Mouse (Mus musculus) right cerebral cortex, postnatal 36 days (tissue): Measurements from ENCODE around the gene Erich3.
"Not testable (repeated sequence)": the region's sequence is repeated elsewhere in the genome, so short reads cannot be mapped to it uniquely, and the experiment has no call there.

Experiments used
- DNase-seq, 2 experiments: peaks; one replicate each; pipeline ENCODE4 v3.0.0; 2022; ENCODE audit warnings: low spot score in 2 of 2, mixed read lengths in 1 of 2

The Erich3 gene

GRCm38 (mm10) chr3:154663545-154663944 is at the start of gene Erich3:
Erich3 (plus strand) TSS chr3:154663859.
- DNase-seq, result no peak

- no peak for DNase-seq
Measured at GRCm38 (mm10) chr3:154614771-154615170, 48.9 kb upstream of the Erich3 start.

DNA sequence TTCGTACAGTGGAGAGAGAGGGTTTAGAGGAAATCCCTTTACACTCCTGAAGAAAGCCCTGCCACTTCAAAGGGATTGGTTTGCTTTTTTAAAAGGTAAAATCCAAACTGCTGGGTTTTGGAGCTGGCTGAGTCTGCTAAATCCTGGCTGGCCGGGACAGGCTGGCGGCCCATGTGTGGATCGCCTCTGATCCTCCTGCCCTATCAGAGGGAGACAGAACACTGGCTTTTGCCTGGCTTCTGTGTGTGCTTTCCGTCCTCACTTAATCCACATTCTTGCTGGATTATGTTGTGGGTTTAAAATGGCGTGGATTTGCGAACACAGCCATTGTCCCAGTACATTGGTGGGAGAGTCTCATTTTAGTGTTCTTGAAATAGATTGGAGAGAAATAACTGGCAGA is 48.4 kb upstream of the Erich3 start:
- DNase-seq, result no peak

DNA sequence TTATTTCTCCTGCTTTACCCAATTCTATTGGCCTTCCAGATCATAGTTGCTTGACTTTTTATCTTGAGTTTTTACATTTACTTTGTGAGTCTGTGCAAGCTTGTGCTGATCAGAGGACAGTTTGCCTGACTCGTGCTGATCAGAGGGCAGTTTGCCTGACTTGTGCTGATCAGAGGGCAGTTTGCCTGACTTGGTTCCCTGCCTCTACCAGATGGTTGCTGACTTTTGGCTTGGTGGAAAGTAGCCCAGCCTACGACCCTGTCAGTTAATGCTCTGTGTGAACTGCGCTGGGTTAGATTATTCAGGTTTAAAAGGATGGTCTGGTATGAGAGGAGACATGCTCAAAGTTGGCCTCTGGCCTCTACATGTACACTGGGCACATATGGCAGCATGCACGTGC is 47.6 kb upstream of the Erich3 start:
- no peak for DNase-seq

DNA sequence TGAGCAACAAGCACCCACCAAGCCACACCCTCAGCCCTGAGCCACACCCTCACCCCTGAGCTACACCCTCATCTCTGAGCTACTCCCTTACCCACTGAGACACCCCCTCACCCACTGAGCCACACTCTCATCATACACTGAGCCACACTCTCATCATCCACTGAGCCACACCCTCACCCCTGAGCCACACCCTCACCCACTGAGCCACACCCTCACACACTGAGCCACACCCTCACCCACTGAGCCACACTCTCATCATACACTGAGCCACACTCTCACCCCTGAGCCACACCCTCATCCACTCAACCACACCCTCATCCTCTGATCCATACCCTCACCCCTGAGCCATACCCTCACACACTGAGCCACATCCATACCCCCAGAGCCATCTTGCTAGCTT is 35.4 kb upstream of the Erich3 start:
- no peak for DNase-seq

DNA sequence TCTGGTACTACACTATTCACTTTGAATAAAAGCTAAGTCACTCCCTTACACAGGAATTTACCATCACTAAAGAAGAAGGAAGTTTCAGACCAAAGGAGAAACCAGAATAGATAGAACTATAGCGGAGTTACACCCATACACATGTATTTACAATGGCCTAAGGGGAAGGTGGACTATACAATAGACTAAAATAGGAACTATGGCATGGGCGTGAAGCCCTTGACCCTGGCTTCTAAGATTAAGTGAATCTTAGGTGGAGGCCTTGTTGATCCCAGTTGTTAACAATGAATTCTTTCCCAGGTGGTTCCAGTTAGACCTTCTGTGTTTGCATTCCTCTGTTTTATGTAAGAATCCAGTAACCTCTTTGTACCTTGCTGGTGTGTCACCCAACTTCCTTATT is 32.4 kb upstream of the Erich3 start:
- DNase-seq, result not testable (repeated sequence)

- DNase-seq, result no peak
Measured at GRCm38 (mm10) chr3:154633091-154633490, 30.6 kb upstream of the Erich3 start.

DNA sequence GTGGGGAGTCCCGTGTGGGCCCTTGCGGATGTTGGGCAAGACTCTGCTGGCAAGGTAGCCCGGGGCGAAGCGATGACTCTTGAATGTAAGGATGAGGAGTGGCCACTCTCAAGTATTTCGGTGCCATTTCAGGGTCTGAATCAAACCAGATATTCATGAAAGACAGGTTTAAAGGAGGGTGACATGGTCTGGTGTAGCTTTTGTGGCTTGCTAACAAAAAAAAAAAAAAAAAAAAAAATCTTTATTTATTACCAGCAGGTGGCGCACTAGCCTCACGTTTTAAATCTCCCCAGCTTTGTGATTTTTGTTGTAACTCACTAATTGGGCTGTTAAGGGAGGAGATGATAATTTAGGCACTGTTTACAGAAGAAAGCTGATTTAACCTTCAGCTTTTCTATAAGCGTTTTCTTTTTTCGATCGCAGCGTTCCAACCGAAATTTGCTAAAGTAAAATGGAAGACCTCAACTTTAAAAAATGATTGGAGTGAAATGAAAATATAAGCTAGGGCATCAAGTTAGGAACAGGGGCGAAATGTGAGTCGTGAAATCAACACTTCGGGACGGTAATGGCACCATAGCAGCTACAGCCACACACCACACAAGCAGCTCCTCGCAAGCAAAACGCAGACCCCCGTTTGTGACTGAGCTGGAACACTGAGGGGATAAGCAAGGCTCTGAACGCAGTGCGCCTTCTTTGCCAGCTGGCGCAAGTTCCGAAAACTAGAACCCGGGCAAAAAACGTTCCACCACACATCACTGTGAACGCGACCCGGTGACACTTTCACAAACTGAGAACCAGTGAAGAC is 16.8 kb upstream of the Erich3 start:
- no peak for DNase-seq

DNA sequence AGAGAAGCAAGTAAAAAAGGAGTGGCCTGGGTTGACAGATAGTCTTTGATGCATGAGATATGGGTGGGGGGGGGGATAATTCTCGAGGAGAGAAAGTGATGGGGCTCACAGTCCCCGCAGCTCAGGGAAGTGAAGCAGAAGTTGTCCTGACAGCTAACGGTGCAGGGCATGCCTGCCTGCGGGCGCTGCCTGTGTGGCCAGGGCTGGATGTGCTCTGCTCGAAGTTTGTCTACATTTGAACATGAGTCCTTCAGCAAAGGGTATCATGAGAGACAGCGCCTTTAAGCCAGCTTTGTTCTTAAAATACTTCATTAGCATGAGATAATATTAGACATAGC is 16.2 kb upstream of the Erich3 start:
- no peak for DNase-seq

DNA sequence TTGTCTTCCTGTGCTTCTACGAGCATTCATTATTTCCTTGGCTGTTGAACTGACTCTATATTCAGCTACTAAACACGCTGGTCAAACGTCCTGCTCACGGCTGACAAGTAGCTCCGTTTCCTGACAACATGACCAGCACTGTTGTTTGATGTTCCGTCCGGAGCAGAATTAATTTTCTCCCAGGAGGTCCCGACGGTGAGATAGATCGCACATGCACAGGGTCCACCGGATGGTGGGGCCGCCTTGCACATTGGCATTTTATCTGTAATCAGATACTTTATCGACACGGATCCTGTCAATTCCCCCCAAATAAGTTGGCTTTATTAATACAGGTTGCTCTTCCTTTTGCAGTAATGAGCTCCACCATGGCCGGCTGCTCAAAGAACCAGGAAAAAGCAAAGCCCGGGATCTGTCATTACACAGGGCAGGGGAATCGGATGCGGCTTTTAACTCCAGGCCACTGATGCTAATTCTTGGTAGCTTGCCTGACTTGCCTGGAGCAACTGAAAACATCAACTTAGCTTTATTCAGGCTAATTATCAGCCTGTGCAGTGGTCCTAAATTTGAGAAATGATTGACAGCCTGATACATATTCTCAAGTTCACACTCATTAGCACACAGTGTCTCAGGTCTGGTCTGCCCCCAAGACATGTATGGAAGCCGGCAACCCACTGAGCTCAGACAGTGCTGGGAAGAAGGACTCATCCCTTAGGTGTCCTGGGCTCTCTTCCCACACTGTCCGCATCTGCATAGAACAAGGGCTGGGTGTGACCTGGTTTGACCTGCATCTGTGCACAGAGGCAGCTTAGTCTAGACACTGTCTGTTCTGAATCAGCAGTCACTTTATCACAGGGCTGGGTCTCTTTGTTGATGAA is 14.0 kb upstream of the Erich3 start:
- no peak for DNase-seq

DNA sequence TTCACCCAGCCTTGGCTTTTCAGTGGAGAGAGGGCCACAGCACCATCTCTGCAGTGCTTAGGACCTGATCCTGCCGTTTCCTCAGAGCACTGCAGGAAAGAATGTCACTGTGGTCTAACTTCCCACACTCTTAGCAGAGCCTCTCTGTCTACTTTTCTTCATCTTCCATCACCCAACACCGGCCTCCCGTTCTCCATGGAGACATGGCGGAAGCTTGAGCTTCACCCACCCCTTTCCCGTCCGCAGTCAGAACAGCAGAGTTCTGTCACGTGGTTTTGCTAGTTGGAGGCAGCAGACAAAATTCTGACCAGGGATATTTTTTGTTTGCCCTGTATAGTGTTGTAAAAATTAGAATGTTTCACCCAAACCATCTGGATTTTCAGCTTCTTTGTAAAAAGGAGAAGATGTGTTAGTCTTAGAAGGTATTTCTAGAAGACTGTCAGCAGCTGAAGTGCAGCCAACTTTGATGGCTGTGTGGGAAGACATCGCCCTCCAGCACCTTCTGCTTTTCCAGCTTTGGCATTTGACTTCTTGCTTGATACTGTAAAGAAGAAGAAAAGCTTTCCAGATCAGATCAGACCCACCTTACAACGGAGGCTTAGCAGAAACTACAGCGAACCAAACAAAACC is 12.4 kb upstream of the Erich3 start:
- DNase-seq, result peak; percentile 58 to 70

DNA sequence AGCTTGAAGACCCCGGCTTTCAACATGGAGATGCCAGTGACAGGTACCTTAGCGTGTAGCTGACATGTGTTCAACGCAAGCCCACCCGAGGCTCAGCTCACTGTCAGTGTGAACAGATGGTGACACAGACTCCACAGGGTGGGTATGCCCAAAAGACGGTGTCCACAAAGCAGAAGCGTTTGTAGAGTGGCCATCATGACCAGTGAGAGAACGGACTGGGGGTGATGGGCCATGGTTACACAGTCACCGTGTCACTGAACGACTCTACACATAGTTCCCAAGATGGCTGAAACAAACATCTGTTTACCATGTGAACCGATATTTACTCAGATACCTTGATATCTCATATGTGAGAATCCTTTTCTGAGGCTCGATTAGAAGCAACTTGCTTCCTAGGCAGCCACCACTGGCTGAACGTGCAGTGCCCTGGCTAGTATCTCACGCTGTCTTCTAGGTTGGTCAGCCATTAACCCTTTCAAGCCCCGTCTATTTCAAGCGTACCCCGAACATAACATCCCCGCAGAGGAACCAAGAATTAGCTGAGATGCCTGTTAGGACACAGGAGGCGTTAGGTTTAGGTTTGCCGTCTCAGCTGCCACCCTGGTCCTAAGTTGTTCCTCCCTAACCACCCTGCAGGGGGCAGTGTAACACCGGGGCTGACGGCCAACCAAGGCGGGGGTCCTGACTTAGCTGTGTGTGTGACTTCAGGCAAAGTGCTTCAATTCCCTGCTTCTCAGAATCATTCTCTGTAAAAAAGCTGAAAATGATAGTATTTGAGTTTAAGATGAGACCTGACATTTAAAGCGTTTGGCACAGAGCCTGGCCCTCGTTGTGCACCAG is 10.9 kb upstream of the Erich3 start:
- DNase-seq, result peak in 1 of 2 experiments; percentile 53

DNA sequence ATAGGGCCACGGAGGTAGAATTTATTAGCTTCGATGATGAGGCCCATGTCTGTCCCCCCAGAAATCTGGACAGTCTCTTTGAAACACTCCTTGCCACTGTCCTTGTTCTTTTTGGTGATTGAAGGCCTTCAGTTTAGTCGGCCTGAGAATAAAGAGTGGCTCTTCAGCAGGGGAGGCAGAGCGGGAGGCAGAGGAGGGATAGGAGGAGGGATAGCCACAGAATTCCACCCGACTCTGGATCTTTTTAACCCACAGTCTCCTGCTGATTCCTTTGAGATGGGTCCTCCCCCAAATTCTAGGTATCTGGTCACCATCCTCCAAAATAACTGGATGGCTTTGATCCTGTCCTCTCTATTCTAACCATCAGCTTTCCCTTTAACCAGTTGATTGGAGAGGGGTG is 10.2 kb upstream of the Erich3 start:
- no peak for DNase-seq

GRCm38 (mm10) chr3:154654284-154654683 is 9.4 kb upstream of the Erich3 start:
- DNase-seq, result no peak

GRCm38 (mm10) chr3:154654901-154655300 is 8.8 kb upstream of the Erich3 start:
- no peak for DNase-seq

DNA sequence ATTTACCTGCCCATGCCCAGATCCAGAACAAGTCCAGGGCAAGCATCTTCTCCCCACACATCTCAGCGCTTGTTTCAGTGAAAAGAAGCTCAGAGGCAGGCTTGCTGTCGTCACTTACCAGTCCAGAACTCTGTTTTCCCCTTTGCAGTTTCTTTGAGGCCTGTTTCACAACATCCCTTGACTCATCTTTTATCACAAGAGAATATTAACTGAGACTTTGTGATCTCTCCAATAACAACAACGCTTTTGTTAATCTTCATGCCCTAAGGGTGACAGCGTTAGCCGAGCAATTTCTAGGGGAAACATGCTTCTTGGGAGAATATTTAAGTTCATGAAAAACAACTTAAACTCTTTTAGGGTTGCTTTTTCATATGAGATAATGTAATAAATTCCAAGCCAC is 7.9 kb upstream of the Erich3 start:
- no peak for DNase-seq

DNA sequence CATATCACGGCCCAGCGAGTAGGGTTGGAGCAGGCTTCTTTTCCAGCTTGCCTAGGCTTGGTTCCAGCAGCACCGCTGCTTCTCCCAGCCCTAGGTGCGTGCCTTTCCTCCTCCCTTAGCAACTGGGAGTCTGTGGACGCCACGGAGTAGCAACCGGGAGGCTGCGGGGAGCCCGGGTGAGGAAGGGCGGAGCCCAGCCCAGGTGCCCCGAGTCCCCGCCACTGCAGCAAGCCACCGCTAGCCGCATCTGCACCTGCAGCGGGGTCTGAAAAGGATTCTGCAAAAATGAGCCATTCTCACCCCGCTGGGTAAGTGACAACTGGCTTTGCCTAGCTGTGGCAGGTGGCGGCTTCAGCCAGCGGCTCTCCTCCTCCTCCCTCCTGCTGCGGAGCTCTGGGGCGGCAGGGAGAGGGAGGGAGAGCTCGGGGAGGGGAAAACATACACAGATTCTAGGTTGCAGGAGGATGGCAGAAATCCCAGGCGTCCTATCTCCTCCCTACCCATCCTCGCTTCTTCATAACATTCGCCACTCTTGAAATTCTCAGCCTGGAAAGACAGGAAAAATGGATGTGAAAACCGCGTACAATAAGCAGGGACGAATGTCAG is 420 bp downstream of the Erich3 start:
- DNase-seq, result peak; percentile 68 to 76

DNA sequence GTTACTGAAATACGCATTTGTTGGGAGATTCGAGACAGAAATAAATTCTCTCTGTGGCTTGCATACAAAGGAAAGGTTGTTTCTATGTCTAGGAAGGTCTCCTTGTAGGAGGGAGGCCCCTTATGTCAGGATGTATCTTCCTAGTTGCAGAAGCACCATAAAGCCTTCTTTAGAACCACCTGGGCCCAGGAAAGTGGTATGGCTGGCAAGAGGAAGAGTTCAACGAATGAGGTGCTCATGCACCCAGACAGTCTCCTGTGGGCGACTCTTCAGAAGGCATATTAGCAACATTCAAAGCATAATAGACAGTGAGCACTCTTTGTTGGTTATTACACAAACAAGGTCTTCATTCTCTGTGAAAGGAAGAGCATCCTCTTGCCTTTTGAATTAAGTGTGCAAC is 977 bp downstream of the Erich3 start:
- DNase-seq, result no peak

- DNase-seq, result no peak
Measured at GRCm38 (mm10) chr3:154668485-154668884, 4.8 kb downstream of the Erich3 start.

DNA sequence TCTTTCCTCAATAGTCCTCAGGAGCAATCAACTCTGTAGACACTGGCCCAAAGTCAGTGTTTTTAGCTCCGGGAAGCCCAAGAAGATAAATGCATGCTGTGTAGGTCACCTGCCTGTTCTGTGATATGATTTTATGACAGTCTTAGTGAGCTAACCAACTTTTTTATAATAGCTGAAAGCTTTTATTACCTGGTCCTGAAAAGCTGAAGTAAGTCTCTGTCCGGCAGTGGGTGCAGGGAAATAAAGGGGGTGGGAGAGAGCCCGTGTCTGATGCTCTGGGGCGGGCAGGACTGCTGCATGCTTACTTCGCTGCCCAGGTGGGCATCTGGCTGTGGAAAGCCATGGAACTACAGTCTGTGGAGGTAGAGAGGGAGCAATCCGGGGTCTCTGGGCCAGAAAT is 6.9 kb downstream of the Erich3 start:
- no peak for DNase-seq

DNA sequence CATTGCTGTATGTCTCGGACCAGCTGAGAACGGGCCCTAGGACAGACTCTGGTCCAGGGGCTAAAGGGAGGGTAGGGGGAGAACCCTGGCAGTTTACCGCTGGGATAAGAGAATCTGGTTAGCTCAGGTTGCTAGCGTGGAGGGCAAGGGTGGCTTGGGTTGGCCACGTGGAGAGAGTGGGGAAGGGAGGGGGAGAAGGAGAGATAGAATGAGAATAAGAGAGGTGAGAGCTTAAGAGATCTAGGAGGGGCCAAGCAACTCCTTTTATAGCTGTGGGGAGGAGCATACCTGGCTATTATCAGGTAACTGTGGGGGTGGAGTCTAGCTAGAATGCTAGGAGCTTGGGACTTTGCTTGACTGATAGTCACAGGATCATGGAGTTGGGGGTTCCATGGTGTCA is 7.4 kb downstream of the Erich3 start:
- no peak for DNase-seq
